Mouse (Mus musculus) embryo, embryonic 10.5 days (tissue): ENCODE measurements around the gene Ydjc.
A peak's percentile ranks its signal among the peaks of the same experiment; 100 is the strongest.

Experiments
- DNase-seq: peaks from one replicate; pipeline ENCODE4 v3.0.0-alpha.2; 2015; ENCODE audit warnings: low spot score

The Ydjc gene

DNA sequence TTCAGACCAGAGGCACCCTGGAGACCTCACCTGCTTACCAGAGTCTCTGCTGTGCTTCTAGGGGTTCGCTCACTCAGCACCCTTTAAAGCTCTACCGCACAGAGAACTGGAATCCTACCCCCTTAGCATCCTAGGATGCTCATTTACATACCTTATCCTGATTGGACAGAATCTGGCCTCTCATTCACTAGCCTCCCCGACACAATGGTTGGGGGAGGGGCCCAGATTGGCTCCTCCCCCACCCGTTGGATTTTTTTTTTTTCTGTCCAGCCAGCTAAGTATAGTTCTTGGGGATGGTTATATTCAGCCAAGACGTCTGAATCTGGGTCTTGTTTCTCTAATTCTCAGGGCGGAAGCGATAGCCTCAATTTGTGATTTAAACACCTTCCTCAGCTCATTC is at the start of gene Ydjc:
Gene Ydjc (plus strand): TSS at position 283 of the 400 bp plus-strand sequence.
- DNase-seq: peak; percentile 70

DNA sequence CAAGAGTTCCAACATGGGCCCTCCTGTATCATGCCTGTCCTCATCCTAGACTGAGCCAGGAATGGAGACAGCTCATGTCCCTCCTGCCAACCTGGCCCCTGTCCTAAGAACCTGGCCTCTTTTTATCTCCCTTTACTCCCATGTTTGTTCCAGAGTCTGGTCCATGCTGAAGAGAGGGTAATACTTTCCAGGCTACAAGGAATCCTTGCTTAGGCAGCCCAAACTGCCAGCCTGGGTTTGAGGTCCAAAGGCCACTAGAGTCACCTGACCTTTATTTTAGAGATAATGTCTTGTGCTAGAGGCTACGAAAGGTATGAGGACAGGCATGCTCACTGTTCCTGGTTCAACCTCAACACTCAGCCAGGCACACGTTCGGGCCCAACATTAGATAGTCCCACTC is 47.5 kb upstream of the Ydjc start:
- DNase-seq: no peak

DNA sequence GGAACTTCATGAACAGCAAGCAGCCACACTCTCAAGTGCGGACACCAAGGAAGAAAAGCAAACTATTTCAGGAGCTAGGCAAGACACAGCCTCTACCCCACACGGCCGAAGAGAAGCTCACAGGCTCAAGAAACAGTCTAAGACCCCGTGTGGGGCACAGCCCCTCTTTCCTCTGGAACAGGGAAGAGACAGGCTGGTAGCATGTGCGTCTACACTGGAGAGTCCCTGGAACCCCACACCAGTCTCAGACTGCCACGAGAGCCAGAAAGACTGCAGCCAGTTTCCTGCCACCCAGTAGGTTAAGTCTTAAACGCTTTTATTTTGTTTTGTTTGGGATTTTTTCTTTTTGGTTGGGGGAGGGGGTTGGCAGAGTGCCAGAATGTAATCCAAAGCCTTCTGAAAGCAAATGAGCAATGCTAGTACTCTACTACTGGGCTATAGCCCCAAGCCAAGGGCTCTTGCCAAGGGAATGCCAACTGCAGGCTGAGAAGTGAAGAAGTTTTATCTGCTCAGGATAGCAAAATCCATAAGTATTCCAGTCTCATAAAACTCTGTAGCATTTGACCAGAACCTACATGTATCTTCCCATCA is 41.7 kb upstream of the Ydjc start:
- no peak for DNase-seq

DNA sequence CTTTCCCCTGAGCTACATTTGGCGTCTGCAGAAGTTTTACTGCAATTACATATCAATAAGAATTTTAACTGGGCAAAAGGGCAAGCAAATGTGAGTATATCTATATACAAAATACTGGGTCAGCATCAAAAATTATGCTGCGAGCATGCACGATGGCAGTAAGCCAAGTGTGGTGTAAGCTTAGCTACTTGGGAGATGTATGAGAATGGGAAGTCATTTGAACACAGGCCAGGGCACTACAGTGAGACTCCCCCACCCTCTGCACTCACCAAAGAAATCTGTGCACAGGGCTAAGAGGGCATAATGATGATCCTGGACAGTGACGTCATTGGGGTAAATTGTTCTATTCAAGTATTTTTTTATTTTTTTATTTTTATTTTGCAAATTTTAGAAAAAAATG is 39.8 kb upstream of the Ydjc start:
- DNase-seq: no peak

DNA sequence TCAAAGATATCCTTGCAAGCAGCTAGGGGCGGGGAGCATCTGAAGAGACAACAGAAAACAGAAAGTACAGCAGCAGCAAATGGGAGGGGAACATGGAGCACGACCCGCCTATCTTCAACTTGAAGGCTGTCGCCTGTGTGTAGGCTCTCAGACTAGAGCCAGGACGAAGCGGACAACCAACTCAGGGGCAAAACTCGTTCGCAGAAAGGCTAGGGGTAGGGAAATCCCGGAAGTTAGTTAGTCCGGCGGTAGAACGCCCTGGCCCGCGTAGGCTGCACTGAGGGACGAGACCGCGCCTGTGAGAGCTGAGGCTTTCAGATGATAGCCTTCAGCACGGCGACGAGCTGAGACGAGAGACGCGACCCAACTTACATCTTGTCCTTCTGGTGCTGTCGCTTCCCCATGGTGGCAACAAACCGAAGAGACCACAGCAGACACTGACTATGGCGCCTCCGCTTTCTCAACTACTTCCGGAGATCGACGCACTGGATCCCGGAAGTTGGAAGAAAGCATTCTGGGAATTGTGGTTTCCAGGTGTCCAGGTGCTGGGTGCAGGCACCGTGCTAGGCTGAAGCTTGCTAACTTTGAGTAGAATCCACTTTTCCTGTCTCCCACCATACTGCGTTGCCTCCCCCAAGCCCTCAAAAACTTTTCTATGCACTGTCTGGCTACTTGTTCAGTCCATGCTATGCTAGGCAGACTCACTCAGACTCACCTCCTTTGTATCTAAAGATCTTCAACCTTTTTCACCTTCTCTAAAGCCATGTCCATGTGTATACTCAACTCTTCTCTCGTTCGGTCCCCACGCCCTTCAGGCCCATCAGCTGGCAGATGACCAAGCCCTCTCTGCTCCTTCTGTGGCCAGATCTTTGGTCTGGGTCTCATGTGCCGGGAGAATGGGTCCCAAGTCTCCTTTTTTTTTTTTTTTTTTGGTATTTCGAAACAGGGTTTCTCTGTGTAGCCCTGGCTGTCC is 33.4 kb upstream of the Ydjc start, which contains the start of gene Ppil2:
Gene Ppil2 (minus strand): TSS at position 487 of the 973 bp plus-strand sequence.
- DNase-seq: peak; percentile 93

DNA sequence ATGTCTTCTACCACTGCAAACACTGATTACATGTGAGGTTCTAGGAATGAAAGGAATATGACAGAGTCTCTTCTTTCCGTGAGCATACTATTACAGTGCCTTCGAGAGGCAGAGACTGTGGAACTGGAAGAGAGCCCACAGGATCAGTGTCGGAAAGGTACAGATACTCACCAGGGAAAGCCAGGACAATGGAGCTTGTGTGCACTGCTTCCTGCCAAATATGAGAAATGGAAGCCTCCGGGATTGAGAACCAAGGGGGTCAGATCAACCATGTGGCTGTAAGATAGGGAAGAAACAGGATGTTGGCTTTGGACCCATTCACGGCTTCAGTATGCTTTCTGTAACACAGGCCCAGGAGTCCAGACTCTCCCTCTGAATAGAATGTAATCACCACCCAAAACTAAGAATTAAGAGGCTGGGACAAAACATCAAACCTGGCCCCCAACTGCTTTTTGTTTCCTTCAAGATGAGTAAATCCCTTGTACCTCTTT is 27.1 kb upstream of the Ydjc start:
- DNase-seq: no peak

DNA sequence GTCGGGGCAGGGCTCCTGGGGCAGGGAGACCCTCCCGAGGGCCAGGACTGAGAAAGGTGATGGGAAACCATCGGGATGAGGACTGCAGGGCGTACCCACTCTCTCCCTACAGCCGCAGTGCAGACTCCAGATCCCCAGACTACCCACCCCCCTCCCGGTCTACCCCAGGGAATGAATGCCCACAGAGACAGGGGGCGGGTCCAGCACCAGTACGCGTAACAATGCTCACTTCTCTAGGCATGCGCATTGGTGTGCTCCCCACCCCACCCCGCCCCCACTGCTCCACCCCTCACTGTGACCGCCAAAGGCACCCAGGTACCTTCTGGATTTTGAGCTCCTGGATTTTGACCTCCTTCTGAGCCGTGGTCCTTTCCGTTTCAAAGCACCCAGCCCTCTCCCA is 22.9 kb upstream of the Ydjc start:
- no peak for DNase-seq

DNA sequence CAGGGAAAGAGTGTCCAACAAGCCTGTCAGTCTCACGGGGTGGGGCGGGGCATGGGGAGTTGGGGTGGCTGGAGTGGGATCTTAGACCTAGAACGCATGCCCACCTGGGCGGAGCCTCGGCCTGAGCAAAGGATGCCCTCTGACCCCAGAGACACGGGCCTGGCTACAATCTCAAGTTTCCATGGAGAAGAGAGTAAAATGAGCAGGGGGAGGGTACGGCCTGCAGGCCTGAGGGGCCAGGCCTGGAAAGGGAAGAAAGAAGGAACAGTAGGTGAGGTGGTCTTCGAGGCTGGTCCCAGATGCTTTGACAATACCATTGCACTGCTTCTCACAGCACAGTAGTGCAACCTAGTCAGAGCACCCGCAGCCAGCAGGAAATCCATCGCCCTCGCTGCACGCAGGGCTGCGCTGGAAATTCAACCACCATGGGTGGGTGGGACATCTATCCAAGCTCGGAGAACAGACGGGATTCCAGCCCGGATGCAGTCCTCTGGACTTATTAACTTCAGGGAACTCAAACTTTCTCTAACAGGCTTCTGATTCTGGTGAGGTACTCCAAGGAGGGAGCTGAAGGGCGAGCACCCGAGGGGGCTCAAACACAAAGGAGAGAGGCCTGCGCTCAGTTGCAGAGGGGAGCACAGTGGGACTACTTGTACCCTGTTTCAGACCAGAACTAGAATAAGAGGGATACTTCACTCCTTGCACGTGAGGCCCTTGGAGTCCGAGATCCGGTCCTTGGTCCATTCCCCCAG is 20.1 kb upstream of the Ydjc start:
- peak; percentile 95 for DNase-seq

DNA sequence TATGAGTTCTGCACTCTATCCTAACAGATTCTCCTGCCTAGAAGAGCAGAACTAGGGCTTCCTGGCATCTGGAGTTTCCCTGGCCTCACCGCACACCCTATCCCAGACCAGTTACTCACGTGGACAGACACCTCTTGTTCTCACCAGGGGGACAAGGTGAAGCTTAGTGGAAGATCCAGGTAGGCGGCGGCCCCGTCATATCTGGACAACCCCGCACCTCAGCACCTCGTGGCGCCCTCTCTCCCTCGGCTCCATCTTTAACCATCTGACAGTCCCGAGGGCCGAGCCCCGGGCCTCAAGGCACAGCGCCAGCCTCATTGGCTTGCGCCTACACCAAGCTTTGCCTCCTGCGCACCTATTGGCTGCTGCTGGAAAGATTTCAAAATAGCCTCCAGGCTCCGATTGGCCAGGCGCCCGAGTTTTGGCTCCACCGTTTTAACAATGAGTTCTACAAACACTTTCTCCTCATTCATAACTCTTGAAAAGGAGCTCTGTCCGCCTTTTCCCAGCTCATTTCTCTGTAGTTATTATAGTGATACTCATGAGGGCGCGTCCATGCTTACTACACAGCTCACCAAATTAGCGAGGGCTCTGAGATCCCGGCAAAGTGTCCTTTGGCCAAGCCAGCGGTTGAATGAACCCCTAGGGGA is 19.4 kb upstream of the Ydjc start, which contains the start of gene 2610318N02Rik:
Gene 2610318N02Rik (minus strand): TSS at position 297 of the 650 bp plus-strand sequence.
- DNase-seq: peak; percentile 97

DNA sequence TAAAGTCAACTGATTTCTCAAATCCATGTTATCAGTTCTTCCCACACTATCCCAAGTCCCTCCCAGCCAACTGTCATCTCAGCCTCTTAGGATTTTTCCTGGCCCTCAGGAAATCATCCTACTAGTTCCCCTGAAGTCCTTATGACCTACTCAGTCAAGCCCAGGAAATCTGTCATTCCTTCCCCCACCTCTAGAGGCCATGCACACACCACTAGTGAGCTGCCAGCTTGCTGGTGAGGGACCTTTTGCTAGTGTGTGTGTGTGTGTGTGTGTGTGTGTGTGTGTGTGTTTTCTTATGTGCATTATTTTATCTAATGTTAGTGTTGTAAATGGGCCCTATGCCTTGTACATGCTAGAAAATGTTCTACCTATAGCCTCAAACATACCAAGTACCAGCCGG is 17.1 kb upstream of the Ydjc start:
- DNase-seq: peak; percentile 65

DNA sequence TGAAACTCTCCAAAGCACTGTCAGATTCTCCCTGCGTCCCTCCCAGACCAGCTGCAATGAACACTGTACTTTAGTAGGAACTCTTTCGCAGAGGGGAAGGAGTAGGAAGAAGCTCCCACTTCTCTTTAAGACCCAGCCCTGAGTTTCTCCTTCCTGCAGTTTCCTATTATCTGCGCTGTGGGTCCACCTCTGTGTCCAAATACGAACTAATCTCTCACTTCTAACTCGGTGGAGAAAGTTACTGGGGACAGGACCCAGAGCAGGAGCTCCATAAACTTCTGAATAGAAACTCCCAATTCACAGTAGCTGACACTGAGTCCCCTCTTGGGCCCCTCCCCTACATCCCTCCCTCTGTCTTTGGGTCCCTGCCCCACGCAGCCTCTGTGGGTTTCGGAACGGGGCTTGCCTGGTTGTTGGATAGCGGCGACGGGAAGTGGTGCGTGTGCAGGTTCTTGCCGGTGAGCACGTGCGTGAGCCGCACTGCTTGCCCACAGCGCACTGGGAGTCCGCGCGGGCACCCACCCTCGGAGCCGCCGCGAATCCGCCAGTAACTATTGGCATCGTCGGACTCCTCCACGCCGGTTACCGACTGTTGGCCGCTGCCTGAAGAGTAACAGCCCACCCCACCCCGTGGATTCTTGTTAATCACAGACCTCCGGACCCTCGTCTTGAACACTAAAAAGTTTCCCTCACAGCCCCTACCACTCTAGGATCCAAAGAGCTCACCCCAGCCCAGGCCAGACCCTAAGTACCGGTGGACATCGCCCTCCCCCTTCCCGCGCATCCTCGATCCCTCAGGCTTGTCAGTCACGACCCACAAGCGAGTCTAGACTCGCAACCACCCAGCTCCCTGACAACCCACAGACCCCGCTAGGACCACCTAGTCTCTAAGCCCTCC is 13.0 kb upstream of the Ydjc start:
- no peak for DNase-seq

DNA sequence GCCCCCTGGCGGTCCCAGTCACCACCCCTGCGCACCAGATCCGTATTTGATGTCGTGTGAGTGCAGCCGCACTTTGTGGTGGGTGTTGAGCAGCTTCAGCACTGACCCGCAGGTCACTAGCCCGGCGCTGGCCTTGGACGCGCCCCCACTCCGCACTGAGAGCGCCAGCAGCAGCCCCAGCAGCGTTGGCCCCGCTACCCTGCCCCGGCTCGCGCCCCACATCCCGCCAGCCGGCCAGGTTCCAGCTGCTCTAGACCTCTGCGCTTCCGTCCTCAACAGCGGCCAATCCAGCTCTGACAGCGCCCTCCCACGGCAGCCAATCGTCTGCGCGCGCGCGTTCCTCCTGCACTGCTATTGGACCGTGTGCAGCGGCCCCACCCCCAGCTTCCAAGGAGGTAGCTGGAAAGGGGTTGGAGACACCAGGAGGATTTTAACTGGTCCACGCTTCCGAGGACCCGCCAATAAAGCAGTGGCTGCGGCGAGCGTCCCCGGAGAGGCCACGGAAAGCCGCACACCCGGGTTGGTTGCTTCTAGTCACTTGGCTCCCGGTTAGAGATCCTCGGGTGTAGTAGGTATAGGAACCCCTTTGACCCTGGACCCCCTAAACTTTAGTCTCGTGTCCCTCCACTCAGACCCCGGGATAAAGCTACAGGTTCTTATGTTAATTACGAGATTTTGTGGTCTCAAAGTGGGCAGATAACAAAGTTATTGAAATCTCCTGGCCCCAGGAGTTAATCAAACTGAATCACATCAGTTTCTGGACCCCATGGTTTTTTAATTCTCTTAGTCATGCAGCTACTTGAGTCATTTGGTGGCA is 12.1 kb upstream of the Ydjc start, which contains the start of gene Sdf2l1:
Gene Sdf2l1 (minus strand): TSS at position 295 of the 817 bp plus-strand sequence.
- peak; percentile 99 for DNase-seq

DNA sequence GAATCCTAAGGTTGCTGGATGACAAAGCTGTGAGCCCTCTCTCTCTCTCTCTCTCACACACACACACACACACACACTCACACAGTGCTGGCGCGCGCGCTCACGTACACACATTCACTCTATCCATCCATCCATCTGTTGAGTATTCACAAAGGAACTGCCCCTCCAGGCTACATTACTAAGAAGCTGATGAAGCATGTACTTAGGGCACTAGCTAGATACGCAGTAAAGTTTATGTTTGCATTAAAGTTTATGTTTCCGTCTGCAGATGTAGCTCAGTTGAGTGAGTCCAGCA is 11.6 kb upstream of the Ydjc start:
- peak; percentile 60 for DNase-seq

DNA sequence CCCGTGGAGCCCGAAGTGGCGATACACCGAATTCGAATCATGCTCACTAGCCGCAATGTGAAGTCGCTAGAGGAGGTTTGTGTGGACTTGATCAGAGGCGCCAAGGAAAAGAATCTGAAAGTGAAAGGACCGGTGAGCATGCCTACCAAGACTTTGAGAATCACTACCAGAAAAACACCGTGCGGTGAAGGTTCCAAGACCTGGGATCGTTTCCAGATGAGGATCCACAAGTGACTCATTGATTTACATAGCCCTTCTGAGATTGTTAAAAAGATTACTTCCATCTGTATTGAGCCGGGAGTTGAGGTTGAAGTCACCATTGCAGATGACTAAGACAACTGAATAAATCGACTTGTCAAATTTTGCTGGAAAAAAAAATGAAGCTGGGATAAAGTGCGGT is 7.1 kb upstream of the Ydjc start:
- no peak for DNase-seq

DNA sequence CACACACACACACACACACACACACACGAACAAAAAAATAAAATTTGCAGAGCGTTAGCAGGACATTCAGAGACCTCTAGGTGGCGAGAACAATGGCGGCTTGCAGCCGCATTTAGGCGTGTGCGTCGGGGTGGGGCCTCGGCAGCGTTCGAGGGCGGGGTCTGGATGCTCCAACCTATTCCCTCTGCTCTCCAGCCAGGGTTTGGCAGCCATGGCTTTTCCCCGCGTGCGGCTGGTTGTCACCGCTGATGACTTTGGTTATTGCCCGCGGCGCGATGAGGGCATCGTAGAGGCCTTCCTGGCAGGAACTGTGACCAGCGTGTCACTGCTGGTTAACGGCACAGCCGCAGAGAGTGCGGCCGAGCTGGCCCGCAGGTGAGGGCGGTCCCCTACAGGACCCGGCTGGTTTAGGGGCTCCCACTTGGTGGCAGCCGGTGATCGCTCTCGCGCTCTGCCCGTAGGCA is 2.4 kb downstream of the Ydjc start, which contains the start of gene Ccdc116:
Gene Ccdc116 (minus strand): TSS at position 458 of the 464 bp plus-strand sequence.
- DNase-seq: peak; percentile 94

DNA sequence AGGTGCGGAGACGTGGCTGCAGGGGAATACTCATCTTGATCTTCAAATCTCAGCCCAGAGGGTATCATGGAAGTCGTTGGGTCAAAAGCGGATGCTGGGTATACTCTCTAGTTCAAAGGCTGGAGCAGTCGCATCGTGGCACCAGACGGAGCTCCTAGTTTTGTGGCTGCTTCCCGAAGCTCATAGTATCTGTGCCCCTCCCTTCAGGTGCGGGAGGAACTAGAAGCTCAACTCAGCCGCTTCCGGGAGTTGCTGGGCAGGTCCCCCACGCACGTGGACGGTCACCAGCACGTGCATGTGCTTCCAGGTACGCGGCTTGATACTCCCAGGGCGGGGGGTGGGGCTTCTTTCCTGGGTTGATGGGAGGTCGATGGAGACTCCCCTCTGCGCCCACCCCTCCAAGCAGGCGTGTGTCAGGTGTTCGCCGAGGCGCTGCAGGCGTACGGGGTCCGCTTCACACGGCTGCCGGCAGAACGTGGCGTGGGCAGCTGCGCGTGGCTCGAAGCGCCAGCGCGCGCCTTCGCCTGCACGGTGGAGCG is 3.0 kb downstream of the Ydjc start:
- peak; percentile 33 for DNase-seq

DNA sequence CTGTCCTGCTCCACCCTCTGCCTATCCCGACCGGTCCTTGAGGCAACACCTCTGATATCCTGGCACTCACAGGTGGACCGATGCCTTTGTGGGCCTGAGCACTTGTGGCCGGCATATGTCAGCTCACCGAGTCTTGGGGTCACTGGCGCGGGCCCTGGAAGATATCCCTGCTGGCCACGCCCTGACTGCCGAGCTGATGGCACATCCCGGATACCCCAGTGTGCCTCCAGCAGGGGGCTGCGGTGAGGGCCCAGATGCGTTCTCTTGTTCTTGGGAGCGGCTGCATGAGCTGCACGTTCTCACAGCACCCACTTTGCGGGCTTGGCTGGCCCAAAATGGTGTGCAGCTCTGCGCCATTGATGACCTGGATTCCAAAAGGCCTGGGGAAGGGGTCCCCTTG is 3.7 kb downstream of the Ydjc start:
- peak; percentile 72 for DNase-seq

DNA sequence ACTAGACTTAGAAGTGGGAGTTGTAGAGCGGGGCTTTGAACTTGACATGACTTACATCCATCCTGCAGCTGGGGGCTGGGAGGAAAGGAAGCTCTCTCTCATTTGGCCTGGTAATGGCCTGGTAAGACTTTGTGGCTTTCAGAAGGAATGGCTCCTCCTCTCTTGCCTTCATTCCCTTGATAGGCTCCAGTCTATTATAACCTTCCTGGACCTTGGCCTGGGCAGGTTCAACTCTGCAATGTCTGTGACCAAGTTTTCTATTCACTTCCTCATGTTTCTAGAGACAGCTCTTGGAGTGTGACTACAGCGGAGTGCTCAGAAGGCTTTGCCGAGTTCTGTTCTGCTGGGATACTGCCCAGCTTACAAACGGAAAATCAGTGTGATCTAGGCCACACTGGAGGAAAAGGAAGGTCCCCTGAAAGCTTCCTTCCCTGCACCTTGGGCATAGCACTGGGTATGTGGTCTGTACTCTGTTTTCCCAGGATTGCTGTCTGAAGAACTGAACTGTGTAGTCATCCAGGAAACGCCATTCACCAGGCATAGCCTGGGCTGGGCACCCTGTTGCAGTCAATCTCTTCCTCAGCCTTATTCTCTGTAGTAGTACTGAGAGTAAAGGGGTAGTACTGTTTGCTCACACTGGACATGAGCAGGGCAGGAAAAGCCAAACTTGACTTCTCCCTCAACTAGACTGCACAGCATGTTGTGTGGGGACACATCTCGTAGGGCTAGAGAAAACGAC is 6.3 kb downstream of the Ydjc start:
- DNase-seq: no peak

DNA sequence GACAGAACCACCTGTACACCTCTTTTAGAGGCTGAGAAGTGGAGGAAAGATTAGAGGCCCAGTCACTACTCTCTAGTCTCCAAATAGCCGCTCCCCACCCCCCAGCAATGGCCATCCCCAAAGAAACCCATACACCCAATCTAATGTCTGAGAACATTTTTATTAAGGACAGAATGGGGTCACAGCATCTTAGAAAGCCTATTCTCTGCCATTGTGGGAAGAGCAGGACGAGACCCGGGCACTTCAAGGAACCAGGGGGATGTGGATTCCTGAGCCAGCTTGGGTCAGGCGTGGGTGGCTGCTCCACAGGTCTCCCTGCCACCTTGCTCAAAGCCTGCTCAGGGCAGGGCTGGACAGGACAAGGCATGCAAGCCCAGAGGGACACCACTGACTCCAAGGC is 7.5 kb downstream of the Ydjc start:
- no peak for DNase-seq
